Mouse (Mus musculus): ENCODE measurements around the gene Dhrs3. TPM values are rescaled to one million over a fixed set of nuclear protein-coding genes. Genes with fewer than 3 reads are reported as not detected.

Dhrs3 gene
- total and polyA plus RNA-seq, 2 experiments from 2014 or later = 39.0 to 45.0 TPM

GRCm38 (mm10) chr4:144898737-144899136 is 6.1 kb downstream of the Dhrs3 start:
- H3K4me1 ChIP-seq (ENCODE audit: control insufficient read depth, insufficient read depth) = peaks cover 40% of the 10 kb centered on the region
- 89% methylated on average over 2 of the region's 2 CpGs for WGBS

GRCm38 (mm10) chr4:144901561-144902111 is 9.0 kb downstream of the Dhrs3 start:
- Histone ChIP-seq H3K9me3 (replicated peaks; ENCODE audit: control insufficient read depth, low read length) (no peaks in the 10 kb centered on the region), H3K4me3 (ENCODE audit: low read depth, low read length) (no peak overlapping the region), H3K9ac (replicated peaks; ENCODE audit: low read depth, low read length) (no peak overlapping the region), H3K27ac (ENCODE audit: low read depth) (no peak overlapping the region), H3K36me3 (replicated peaks; ENCODE audit: control insufficient read depth, insufficient read depth, low read length) (peaks cover 6% of the 10 kb centered on the region; the same call in 1 of the 2 replicates), H3K4me1 (ENCODE audit: control insufficient read depth, insufficient read depth) (peaks cover 42% of the 10 kb centered on the region), H3K4me2 (ENCODE audit: low read depth, low read length) (no peak overlapping the region), H3K27me3 (ENCODE audit: control insufficient read depth, insufficient read depth, low read length) (no peaks in the 10 kb centered on the region)
- DNase-seq (ENCODE audit: low spot score) = no peak
- 64% methylated on average over 5 of the region's 5 CpGs for WGBS
- peak; percentile 19; the same call in 1 of the 2 replicates for ATAC-seq (ENCODE audit: insufficient read depth, low read depth)
- TF ChIP-seq EP300 (IDR thresholded peaks at IDR 0.05; ENCODE audit: low read depth) = no peak
- TF ChIP-seq CTCF (IDR thresholded peaks at IDR 0.05; ENCODE audit: low read depth) = no peak

More at GRCm38 (mm10) chr4:144898737-144899136, 6.1 kb downstream of the Dhrs3 start:
- TF ChIP-seq EP300 (IDR thresholded peaks at IDR 0.05; ENCODE audit: low read depth) = no peak
- TF ChIP-seq CTCF (IDR thresholded peaks at IDR 0.05; ENCODE audit: low read depth) = no peak
- H3K9ac ChIP-seq (replicated peaks; ENCODE audit: low read depth, low read length) = no peak overlapping the region
- H3K9me3 ChIP-seq (replicated peaks; ENCODE audit: control insufficient read depth, low read length) = no peaks in the 10 kb centered on the region
- no peak overlapping the region for H3K4me2 ChIP-seq (ENCODE audit: low read depth, low read length)
- no peak overlapping the region for H3K4me3 ChIP-seq (ENCODE audit: low read depth, low read length)
- no peak for ATAC-seq (ENCODE audit: insufficient read depth, low read depth)
- peak overlapping the region; percentile 69 for H3K27ac ChIP-seq (ENCODE audit: low read depth)
- DNase-seq (ENCODE audit: low spot score) = no peak
- no peaks in the 10 kb centered on the region for H3K27me3 ChIP-seq (ENCODE audit: control insufficient read depth, insufficient read depth, low read length)
- H3K36me3 ChIP-seq (replicated peaks; ENCODE audit: control insufficient read depth, insufficient read depth, low read length) = peaks cover 6% of the 10 kb centered on the region; the same call in 1 of the 2 replicates

- H3K27me3 ChIP-seq (ENCODE audit: control insufficient read depth, insufficient read depth, low read length) = no peaks in the 10 kb centered on the region
- H3K9ac ChIP-seq (replicated peaks; ENCODE audit: low read depth, low read length) = no peak overlapping the region
- no peaks in the 10 kb centered on the region for H3K9me3 ChIP-seq (replicated peaks; ENCODE audit: control insufficient read depth, low read length)
- H3K4me3 ChIP-seq (ENCODE audit: low read depth, low read length) = no peak overlapping the region
- 67% methylated on average over 1 of the region's 1 CpGs for WGBS
- H3K4me2 ChIP-seq (ENCODE audit: low read depth, low read length) = no peak overlapping the region
- DNase-seq (ENCODE audit: low spot score) (no peak), ATAC-seq (ENCODE audit: insufficient read depth, low read depth) (no peak)
- TF ChIP-seq EP300 (IDR thresholded peaks at IDR 0.05; ENCODE audit: low read depth) (no peak), CTCF (IDR thresholded peaks at IDR 0.05; ENCODE audit: low read depth) (no peak)
- peaks cover 37% of the 10 kb centered on the region for H3K4me1 ChIP-seq (ENCODE audit: control insufficient read depth, insufficient read depth)
- H3K27ac ChIP-seq (ENCODE audit: low read depth) = peak overlapping the region; percentile 68
- H3K36me3 ChIP-seq (replicated peaks; ENCODE audit: control insufficient read depth, insufficient read depth, low read length) = peaks cover 6% of the 10 kb centered on the region; the same call in 1 of the 2 replicates
These were observed 10.5 kb downstream of the Dhrs3 start for GRCm38 (mm10) chr4:144903088-144903487.

GRCm38 (mm10) chr4:144903932-144904331 is 11.3 kb downstream of the Dhrs3 start:
- H3K4me2 ChIP-seq (ENCODE audit: low read depth, low read length) = no peak overlapping the region
- H3K9ac ChIP-seq (replicated peaks; ENCODE audit: low read depth, low read length) = no peak overlapping the region
- H3K36me3 ChIP-seq (replicated peaks; ENCODE audit: control insufficient read depth, insufficient read depth, low read length) = 0 out of 2 replicates have a peak, but pooled peaks cover under 1% of the 10 kb centered on the region
- H3K9me3 ChIP-seq (replicated peaks; ENCODE audit: control insufficient read depth, low read length) = no peaks in the 10 kb centered on the region
- peak; percentile 50 for DNase-seq (ENCODE audit: low spot score)
- H3K4me1 ChIP-seq (ENCODE audit: control insufficient read depth, insufficient read depth) = peaks cover 33% of the 10 kb centered on the region
- peak overlapping the region; percentile 64 for H3K27ac ChIP-seq (ENCODE audit: low read depth)
- peak; percentile 59 for ATAC-seq (ENCODE audit: insufficient read depth, low read depth)
- 47% methylated on average over 3 of the region's 3 CpGs for WGBS
- TF ChIP-seq CTCF (IDR thresholded peaks at IDR 0.05; ENCODE audit: low read depth) = no peak
- TF ChIP-seq EP300 (IDR thresholded peaks at IDR 0.05; ENCODE audit: low read depth) = peak; percentile 93; the same call in 1 of the 2 replicates
- H3K27me3 ChIP-seq (ENCODE audit: control insufficient read depth, insufficient read depth, low read length) = no peaks in the 10 kb centered on the region
- no peak overlapping the region for H3K4me3 ChIP-seq (ENCODE audit: low read depth, low read length)

GRCm38 (mm10) chr4:144905128-144905527 is 12.5 kb downstream of the Dhrs3 start:
- 18% methylated on average over 5 of the region's 5 CpGs for WGBS
- Histone ChIP-seq H3K4me3 (ENCODE audit: low read depth, low read length) (no peak overlapping the region), H3K27me3 (ENCODE audit: control insufficient read depth, insufficient read depth, low read length) (no peaks in the 10 kb centered on the region), H3K27ac (ENCODE audit: low read depth) (peak overlapping the region; percentile 64), H3K9ac (replicated peaks; ENCODE audit: low read depth, low read length) (no peak overlapping the region), H3K36me3 (replicated peaks; ENCODE audit: control insufficient read depth, insufficient read depth, low read length) (no peaks in the 10 kb centered on the region), H3K9me3 (replicated peaks; ENCODE audit: control insufficient read depth, low read length) (no peaks in the 10 kb centered on the region), H3K4me2 (ENCODE audit: low read depth, low read length) (no peak overlapping the region), H3K4me1 (ENCODE audit: control insufficient read depth, insufficient read depth) (peaks cover 40% of the 10 kb centered on the region)
- DNase-seq (ENCODE audit: low spot score) = no peak
- peak; percentile 44; the same call in 1 of the 2 replicates for TF ChIP-seq EP300 (IDR thresholded peaks at IDR 0.05; ENCODE audit: low read depth)
- no peak for TF ChIP-seq CTCF (IDR thresholded peaks at IDR 0.05; ENCODE audit: low read depth)
- ATAC-seq (ENCODE audit: insufficient read depth, low read depth) = no peak
